In genomic region chr8:107110629-107111330, GRCm38 (mm10) we compare ENCODE assay signal across 19 mouse cellular contexts. TPM values are rescaled to one million over a fixed set of nuclear protein-coding genes. Genes with fewer than 3 reads are reported as not detected.
"Had no signal": no experiment of that assay in that cellular context is flagged by ENCODE, and none has a peak within 500 bp of the region (broad histone marks: within the 10 kb centered on the region; RNA-seq: fewer than 3 reads in every experiment).

No protein-coding gene starts in this region.

- H3K27ac ChIP-seq: limb, embryonic 12.5 days; liver, embryonic 13.5 days; lung, embryonic 15.5 days; macrophage; midbrain, embryonic 12.5 days; neural tube, embryonic 15.5 days; stomach, postnatal 0 days had no signal

- H3K36me3 ChIP-seq: limb, embryonic 12.5 days; liver, embryonic 13.5 days; lung, embryonic 15.5 days; midbrain, embryonic 12.5 days; neural tube, embryonic 15.5 days had no signal

- H3K4me1 ChIP-seq: neural tube, embryonic 15.5 days had no signal

- H3K9ac ChIP-seq: limb, embryonic 12.5 days; liver, embryonic 13.5 days; liver, postnatal 0 days; lung, embryonic 15.5 days; midbrain, embryonic 12.5 days; neural tube, embryonic 15.5 days had no signal

- DNase-seq: kidney, adult 9 months; liver; liver, embryonic 13.5 days; liver, postnatal 0 days; right cerebral cortex, adult 18-20 months; thymus, postnatal 4 days had no signal

- H3K4me2 ChIP-seq: limb, embryonic 12.5 days; liver, embryonic 13.5 days; lung, embryonic 15.5 days; midbrain, embryonic 12.5 days; neural tube, embryonic 15.5 days had no signal

- H3K9me3 ChIP-seq: limb, embryonic 12.5 days; liver, embryonic 13.5 days; lung, embryonic 15.5 days; megakaryocyte, embryonic 14.5 days; midbrain, embryonic 12.5 days; neural tube, embryonic 15.5 days had no signal

- H3K4me3 ChIP-seq: limb, embryonic 12.5 days; liver, embryonic 13.5 days; lung, embryonic 15.5 days; megakaryocyte, embryonic 14.5 days; midbrain, embryonic 12.5 days; neural tube, embryonic 15.5 days had no signal

- H3K27me3 ChIP-seq: limb, embryonic 12.5 days; liver, embryonic 13.5 days; lung, embryonic 15.5 days; midbrain, embryonic 12.5 days; neural tube, embryonic 15.5 days had no signal

- ATAC-seq: liver, postnatal 0 days; midbrain, embryonic 16.5 days had no signal

RNA-seq across cellular contexts. Expression of gene Tmed6, which starts 45.3 kb away (rescaled TPM):
- total RNA-seq: layer of hippocampus, adult 8-10 months; layer of hippocampus, postnatal 14 days; left cerebral cortex, adult 18-20 months; left cerebral cortex, postnatal 14 days had no signal
- polyA plus RNA-seq: limb, embryonic 12.5 days; macrophage; midbrain, embryonic 12.5 days; midbrain, embryonic 16.5 days; neural tube, embryonic 11.5 days; neural tube, embryonic 15.5 days had no signal
